Mouse (Mus musculus) embryo, embryonic 11.5 days (tissue): ENCODE measurements around the gene Slu7.

Experiments
- DNase-seq: peaks from one replicate; pipeline ENCODE4 v3.0.0-alpha.2; 2012; ENCODE audit warnings: low read depth, low spot score

The Slu7 gene

DNA sequence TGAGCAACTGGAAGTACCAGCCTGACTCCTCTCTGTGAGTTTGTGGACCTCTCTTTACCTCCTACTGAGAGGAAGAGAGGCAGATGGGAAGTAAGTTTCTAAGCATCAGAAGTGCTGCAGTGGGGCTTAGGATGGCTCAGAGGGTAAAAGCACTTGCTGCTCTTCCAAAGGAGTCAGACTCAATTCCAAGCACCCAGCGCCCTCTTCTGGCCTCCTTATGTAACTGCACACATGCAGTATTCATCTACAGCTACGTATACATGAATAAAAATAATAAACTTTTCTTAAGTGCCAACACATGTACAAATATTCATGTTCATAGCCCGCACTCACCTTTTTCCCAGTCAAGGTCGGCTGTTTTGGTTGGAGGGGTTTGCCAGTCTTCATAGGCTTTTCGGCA is 9.2 kb upstream of the Slu7 start:
- DNase-seq = no peak

DNA sequence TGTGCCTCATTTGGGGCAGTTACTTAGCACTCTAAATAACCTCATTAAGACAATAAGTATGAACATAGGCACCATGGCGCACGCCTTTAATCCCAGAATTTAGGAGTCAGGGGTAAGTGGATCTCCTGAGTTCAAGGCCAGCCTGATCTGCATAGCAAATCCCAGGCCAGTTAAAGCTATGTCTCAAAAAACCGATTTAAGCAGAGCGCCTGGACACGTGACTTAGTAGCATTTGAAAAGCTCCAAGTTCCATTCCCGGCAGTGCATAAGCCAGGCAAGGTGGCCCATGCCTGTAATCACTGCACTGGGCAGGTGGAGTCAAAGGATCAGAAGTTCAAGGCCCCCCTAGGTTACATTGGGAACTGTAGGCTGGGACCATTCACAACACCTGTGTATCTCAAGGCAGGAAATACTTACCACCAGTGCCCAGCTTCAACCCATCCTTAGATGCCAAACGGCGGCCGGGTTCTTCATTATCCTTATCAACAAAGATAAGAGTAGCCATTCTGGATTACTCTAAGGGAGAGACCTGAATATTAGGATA is 8.3 kb upstream of the Slu7 start:
- no peak for DNase-seq

DNA sequence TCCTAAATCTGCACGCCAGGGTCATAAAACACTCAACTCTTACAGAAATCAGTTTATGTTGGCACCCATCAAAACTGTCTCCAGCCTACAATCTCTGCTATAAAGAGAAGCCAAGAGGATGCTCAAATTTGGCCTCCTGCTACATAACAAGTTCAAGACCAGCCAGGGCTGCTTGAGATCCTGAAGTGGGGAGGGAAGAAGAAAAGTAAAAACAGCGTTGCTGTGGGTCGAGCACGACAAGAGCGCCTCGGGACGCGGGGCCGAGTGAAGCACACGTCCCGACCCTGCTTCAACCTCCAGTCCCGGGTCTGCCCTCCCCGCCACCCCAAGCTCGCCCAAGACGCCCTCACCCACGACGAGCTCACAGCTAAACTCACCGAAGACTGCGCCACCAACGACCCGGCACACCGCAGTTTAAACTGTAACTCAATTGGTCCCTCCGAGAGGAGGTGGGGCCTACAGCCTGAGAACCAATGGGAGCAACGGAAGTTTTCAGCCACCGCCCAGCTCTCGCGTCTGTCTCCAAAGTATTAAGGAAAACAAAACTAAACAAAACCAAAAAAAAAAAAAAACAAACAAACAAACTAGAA is 7.6 kb upstream of the Slu7 start, which contains the start of gene Pttg1:
Gene Pttg1 (minus strand): TSS at position 428 of the 590 bp plus-strand sequence.
- DNase-seq = peak; percentile 71

DNA sequence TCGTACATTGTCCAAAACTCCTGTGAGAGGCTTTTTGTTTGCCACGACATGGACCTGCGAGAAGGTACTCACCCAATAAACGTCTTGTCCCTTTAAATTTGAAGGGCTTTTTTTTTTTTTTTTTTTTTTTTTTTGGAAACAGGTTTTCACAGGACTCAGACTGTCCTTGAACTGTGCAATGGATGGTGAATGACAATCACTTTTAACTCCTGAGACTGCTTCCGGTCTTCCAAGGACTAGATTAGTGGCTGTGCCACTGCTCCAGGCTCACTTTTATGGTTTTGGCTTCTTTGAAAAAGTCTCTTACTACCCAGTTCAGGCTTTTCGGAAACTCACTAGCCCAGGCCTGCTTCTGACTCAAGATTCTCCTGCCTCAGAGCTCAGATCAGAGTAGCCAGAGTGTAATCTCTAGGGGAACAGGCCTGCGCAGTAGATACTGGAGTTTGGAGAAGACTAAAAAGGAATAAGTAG is 7.1 kb upstream of the Slu7 start:
- no peak for DNase-seq

DNA sequence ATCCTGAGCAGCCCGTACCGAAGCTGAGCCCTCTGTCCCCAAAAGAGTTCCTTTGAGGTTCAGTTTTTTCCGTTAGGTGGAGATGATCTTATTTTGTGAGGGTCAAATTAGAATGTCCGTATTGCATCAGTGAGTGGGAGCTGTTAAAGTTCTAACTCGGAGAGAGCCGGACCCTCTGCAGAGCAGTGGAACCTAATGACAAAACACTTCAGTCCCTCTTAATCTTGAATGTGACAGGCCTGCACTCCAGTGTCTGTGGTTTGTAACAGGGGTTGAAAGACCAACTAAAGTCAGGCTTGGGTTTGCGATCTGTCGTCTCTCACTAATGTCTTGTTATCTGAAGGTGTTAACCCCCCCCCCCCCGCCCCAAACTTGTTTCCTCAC is 472 bp downstream of the Slu7 start:
- no peak for DNase-seq

DNA sequence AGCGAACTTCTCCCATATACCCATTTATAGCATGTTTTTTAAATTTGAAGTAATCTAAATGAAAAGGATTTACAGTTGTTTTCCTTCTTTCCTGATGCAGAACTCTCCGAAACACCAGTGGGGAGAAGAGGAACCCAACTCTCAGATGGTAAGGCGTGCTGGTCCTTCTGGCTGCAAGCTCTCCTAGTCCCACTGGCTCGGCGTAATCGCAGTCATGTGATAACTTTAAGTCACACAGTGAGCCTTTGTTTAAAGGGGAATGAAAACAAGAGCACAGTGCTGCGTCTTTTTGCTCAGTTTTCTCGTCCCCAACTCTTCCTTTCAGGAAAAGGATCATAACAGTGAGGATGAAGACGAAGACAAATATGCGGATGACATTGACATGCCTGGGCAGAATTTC is 7.6 kb downstream of the Slu7 start:
- no peak for DNase-seq

DNA sequence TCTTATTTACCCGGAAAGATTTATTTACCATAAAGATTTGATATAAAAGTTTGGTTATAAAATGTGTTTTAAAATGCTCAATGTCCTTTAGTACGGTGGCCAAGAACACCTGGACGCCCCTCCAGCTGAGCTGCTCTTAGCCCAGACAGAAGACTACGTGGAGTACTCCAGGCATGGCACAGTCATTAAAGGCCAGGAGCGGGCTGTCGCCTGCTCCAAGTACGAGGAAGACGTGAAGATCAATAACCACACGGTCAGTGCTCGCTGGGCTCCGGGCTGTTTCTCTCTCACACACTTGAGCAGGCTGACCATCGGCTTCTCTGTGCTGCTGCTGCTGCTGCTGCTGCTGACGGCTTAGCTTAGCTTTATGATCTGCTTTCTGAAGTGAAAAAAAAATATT is 9.6 kb downstream of the Slu7 start:
- no peak for DNase-seq

DNA sequence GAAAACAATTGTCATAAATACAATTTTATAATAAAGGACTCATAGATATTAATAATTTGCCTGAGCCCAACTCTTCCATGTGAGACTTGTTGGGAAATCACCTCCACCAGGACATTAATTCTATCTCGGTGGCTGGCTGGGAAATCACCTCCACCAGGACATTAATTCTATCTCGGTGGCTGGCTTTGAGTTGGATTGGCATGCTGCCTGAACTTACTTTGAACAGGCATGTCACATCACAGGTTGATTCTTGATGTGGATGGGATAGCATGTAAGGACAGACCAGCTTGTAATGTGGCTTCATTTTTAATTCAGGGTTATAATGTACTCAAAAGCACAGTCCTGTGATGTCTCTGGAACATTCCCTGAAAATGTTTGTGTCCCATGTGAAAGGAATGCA is 16.4 kb downstream of the Slu7 start:
- no peak for DNase-seq

DNA sequence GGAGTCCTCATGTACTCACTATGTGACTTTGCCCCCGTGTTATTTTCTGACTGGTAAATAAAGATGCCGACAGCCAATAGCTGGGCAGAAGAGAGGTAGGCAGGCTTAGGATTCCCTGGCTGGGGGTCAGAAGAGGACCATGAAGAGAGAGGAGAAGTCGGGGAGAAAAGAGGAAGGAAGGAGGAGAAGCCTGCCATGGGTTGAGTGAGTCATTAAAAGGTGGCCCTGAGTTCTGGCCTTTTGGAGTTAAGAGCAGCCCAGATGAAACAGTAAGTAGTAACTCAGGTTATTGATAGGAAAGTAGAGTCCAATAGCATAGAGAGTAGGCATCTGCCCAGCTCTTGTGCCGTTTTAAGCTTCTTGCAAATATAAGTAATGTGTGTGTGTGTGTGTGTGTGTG is 17.8 kb downstream of the Slu7 start:
- no peak for DNase-seq

DNA sequence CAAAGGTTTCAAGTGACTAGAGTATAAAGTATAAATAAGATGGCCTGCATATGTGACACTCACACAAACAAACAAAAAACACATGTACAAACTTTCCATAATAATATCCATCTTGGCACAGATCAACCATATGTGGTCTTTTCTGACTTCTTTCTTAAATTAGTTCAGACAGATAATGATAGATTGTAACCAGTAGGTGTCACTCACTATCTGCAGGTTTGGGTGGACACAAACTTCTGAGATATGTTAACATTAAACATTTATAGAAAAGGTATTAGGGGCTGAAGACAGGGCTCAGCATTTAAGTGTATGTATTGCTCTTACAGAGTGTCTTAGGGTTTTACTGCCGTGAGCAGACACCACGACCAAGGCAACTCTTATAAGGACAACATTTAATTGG is 18.7 kb downstream of the Slu7 start:
- no peak for DNase-seq

DNA sequence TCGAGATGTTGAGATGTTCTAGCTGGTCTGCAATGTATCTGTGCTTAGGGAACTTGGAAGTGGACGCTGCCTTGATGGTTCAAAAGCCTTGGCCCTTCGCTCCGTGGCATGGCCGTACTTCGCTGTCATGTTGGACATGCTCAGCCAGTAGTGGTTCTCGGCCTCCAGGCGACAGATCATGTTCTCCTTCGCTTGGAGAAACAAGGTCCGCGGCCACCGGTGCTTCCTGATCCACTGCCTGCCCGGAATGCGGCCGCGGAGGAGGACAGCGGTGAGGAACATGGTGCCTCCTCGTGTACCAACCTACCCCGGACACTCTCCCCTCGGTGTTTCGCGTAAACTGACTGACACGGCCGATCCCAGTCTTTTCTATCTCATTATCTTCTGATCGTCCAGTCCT is 29.7 kb downstream of the Slu7 start:
- no peak for DNase-seq

DNA sequence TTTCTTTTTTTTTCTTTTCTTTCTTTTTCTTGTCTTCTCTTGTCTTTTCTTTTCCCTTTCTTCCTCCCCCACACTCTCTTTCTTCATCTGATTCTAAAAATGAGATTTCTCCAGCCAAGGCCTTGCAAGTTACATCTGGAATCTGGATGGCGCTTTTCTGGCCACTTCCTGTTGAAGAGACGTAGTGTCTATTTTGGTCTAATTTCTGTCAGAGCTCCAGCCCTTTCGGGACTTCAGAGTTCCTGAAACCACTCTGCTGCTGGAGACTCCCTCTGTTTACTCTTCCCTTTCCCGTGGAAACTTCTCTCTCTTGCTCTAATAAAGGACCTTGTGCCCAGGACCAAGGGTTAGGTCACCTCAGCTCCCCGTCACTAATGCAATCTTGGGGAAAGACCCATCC is 36.6 kb downstream of the Slu7 start:
- DNase-seq = no peak

DNA sequence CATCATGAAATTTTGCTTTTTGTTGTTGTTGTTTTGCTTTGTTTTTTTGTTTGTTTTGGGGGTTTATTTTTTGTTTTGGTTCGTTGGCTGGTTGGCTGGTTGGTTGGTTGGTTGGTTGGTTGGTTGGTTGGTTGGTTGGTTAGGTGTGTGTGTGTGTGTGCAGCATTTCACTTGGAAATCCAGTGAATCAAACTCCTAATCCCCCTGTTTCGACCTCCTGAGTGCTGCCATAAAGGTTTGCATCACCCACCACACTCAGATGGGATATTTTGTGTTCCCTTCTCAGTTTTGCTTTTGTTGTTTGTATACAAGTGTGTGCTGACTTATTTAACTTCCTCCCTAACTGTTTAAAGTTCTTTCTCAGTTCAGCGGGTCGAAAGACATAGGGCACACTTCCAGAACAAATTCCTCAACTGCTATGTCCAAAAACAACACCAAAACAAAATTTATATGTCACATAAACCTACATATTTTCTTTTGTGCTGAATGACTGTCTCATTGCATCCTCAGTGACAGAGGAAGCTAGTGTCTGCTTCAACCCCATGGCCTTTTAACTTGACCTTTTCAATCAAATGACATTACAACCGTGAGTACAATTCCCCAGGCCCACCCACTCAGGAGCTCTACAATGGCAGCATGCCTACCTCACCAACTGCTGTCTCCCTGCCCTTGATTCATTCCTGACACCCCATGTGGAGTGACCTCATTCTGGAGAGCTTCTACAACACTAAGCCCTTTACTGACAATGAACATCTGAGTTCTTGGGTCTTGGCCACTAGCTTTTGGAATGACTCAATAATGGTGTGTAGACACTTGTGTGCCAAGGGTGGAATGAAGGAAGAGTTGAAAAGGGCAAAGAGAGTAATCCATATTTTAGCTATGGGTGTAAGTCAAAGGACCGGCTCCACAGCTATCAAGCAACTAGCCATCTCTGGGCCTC is 37.6 kb downstream of the Slu7 start:
- DNase-seq = no peak

DNA sequence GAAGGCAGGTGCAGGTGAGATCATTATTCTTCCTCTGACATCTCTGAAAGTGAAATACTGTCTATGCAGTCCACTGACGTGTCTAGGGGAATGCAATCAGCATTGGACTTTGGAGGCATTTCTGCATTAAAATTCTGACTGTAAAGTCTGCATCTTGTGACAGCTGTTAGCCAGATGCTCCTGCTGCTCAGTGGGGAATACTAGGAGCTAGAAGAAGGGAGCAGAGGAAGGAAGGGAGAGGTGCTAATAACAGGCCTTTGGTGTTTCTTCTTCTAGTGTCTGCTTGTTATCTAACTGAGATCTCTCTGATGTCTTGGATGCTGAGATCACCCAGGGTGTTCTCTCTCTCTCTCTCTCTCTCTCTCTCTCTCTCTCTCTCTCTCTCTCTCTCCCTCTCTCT is 39.6 kb downstream of the Slu7 start:
- no peak for DNase-seq

DNA sequence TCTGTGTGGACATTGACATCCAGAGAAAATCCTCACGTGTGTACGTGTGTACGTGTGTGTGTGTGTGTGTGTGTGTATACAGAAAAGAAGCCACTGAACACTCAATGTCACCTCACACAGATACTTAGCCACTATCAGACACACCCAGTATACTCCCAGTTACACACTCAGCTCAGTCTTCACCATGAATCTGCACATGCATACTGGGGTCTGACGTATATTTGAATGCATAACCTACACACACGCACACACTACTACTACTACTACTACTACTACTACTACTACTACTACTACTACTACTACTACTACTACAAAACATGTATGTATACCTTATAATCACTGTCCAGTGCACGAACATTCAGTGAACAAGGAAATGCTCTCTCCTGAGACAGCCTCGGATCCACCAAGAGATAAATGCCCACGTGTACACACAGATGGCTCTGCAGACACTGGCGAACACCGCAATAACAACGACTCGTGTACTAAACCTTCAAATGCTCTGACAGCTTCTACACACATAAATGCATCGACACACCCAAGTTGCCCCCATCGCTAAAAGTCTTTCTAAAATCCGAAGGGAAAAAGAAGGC is 40.2 kb downstream of the Slu7 start:
- no peak for DNase-seq

DNA sequence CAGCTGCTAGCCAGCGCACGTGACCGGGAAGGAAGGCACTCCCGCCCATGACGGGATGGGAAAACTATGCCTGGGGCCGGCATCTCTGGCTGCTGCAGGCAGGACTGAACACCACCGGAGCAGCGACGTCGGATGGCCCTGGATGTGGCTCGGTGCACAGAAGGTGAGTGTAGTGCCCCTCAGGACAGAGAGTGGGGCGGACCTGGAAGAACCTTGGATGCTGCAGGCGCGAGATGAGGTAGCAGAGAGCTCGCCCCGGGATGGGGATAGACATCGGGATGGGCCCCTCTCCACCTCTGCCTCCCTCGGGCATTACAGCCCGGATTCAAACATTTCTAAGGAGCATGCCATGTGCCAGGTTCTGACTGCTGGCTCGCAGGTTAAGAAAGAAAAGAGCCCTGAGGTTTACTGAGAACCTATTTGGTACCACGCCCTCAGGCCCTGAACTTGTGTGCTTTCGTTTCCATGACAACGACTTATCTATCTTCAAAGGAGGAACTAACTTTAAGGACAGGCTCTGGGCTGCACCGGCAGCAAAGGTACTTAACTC is 40.8 kb downstream of the Slu7 start, which contains the start of gene C1qtnf2:
Gene C1qtnf2 (plus strand): TSS at position 52 of the 550 bp plus-strand sequence.
- DNase-seq = no peak

DNA sequence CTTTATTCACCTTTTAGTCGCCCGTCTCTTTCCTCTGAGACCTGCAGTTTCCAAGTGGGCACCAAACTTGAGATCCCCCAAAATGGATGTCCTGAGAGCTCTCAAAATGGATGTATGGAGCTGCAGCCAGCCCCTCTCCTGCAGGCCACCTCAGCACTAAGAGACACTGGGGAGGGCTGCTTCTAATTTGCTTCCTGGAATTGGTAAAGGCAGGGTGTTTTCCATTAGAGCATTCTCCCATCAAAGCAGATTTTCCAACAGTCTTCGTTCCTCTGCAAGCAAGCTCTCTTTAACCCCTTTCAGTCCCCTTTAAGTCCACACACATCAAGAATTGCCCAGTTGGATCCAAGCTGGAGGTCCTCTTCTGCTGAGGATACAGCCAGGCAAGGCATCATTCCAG is 45.8 kb downstream of the Slu7 start:
- DNase-seq = no peak

DNA sequence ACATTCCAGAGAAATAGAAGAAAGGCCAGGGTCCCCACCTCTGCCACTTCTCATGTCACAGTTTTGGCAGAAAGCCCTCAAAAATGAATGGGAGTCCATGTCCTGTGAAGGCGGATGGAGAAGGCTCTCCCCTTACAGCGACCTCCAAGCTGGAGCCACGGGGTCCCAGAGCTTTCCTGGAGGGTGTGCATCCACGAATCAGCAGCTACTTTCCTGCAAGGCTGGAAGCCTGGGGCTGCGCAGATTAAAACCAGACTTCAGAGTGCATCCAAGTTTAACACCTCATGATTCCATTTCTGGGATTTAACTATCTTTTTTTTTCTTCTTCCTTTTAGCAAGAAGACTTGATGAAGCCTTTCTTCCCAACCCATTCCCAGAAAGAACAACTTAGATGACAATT is 47.0 kb downstream of the Slu7 start:
- no peak for DNase-seq

DNA sequence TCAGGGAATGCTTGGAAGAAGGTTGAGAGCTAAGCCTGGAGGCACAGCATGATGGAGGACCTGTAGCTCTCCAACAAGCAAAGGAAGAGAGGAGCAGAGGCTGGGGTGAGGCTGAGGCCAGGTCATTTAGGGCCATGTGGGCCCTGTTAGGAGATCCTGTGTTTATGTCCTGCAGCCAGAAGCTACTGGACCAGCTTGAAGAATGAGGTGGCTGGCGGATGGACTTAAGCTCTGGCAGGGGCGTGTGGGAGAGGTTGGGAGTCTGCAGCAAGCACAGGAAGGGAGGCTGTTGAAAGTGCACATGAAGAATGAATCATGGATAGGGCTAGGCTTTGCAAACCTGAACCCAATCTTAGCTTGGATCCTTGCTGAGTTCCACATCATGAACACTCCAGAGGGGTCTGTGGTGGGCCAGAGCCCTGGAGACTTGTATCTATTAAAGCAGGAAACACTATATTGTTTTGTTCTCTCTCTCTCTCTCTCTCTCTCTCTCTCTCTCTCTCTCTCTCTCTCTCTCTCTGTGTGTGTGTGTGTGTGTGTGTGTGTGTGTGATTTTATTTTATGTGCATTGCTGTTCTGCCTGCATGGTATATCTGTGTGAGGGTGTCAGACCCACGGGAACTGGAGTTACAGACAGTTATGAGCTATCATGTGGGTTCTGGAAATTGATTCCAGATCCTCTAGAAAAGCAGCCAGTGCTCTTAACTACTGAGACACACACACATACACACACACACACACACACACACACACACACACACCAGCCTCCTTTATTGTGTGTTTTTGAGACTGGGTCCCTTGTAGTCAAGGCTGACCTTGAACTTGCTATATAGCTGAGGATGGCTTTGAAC is 48.4 kb downstream of the Slu7 start:
- no peak for DNase-seq

DNA sequence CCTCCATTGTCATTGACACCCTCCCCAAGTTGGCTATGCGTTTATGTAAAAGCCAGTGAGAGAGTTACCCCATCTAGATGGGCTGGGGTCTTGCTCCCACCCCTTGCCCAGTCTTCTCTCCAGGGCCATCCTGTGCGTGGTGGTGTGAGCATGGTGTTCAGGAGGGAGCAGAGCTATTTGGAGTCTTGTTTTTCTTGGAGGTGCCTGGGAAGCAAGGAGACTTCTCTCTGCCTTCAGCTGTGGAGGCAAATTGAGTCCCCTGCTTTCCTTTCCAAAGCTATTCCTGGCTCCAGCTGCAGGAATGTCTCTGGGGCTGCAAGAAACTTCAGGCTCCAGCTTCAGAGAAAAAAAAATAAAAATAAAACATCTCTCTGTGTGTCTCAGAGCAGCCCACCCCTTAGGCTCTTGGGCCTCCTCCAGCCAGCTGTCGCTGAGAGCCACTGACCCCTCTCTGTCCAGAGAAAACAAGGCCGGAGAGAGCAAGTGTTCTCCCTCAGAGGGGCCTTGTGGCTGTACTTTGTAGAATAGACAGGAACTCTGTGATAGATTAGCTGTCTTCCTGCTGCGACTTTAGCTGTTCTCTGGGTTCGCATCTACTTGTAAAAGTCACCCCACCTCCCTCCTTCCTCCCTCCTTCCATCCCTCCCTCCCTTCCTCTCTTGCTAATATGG is 49.7 kb downstream of the Slu7 start:
- DNase-seq = no peak

DNA sequence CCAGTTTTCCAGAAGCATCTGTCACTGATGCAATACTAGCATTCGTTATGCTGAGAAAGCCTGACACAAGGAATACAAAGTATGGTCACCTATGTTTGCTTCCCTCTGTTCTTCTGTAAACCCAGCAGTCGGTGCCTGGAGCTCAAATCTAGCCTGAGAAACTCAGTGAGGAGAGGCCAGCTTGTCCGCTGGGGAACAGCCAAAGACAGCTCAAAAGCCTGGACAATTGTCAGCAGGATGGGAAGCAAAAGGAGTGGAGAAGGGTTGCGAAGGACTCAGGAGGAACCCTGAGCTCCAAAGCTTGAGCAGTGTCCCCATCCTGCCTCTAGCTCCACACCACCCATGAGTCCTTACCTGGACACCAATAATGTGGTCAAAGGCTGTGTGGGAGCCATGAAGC is 50.5 kb downstream of the Slu7 start:
- no peak for DNase-seq
